Mouse (Mus musculus): ENCODE measurements around the gene Trappc4. TPM values are rescaled to one million over a fixed set of nuclear protein-coding genes. Genes with fewer than 3 reads are reported as not detected.
"Not testable (repeated sequence)": the region's sequence is repeated elsewhere in the genome, so short reads cannot be mapped to it uniquely, and the experiment has no call there.

The Trappc4 gene
- 147 and 161 TPM in 2 replicates for polyA plus RNA-seq (2016; fragmentation: Nextera tagmentation; extraction: Ambion mirVana)

DNA sequence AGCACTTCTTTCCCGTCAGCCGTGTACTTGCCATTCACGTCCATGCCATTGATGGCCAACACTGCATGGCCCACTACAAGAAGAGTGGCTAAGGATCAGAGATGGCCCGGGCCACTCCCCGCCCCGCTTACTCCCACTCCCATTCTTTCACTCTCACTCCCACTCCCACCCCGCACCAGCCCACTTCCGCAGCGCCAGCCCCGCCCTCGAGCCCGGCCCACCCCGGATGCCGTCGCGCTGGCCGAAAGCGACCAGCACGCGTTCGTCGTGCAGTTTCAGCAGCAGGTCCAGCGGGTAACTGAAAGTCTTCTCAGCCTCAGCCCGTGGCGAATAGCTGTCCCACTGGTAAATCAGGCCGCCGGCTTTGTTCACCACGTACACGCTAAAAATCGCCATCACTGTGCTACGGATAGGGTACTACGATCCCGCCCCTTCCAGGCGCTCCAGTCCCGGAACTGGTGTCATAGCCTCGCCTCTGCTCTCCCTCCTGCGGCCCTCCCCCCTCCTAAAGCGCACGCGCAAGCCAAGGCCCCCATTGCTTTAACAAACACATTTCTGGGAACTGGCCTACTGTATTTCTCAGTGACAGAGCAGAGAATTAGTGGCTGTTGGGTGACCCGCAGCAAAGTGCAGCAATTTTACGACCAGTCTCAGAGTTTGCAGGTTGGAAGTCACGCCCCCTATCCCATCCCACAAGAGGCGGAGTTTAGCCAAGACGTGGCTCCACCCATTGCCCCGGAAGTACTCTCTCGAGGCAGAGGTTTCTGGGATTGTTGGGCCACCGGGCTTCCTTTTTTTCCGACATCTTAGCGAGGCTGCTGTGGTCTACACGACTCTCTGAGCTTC lies at the start of gene Trappc4, which contains the start of gene Rps25:
Gene Trappc4, minus strand, starts transcription at position 695 of the 846 bp plus-strand sequence.
Gene Rps25, plus strand, starts transcription at position 234 of the 846 bp plus-strand sequence.
- Histone ChIP-seq H3K4me2 (peak within 1 kb of the TSS; percentile 80), H3K36me3 (peaks cover 71% of the 10 kb centered on the region), H3K9ac (replicated peaks) (peak within 1 kb of the TSS; percentile 86), H3K9me3 (no peaks in the 10 kb centered on the region), H3K27ac (peak within 1 kb of the TSS; percentile 95), H3K27me3 (no peaks in the 10 kb centered on the region), H3K4me1 (replicated peaks) (peaks cover 9% of the 10 kb centered on the region), H3K4me3 (replicated peaks) (peak within 1 kb of the TSS; percentile 84)
- peak; percentile 95 for ATAC-seq (ENCODE audit: insufficient number of reproducible peaks, insufficient read depth, low FRiP score, low TSS enrichment, low read depth)
- WGBS = under 1% methylated on average over 51 of the region's 51 CpGs

GRCm38 (mm10) chr9:44454891-44455220 lies 47.5 kb upstream of the Trappc4 start, which contains the start of gene Upk2:
TSS of gene Upk2 (minus strand) at chr9:44454976.
- peaks cover 17% of the 10 kb centered on the region; the same call in 1 of the 2 replicates for H3K4me1 ChIP-seq (replicated peaks)
- H3K4me2 ChIP-seq = peak within 1 kb of the TSS; percentile 22
- no peak within 1 kb of the TSS for H3K27ac ChIP-seq
- H3K9me3 ChIP-seq = no peaks in the 10 kb centered on the region
- WGBS = 22% methylated on average over 4 of the region's 4 CpGs
- no peaks in the 10 kb centered on the region for H3K36me3 ChIP-seq
- no peak within 1 kb of the TSS for H3K4me3 ChIP-seq (replicated peaks)
- H3K9ac ChIP-seq (replicated peaks) = no peak within 1 kb of the TSS
- peaks cover 47% of the 10 kb centered on the region for H3K27me3 ChIP-seq
- ATAC-seq (ENCODE audit: insufficient number of reproducible peaks, insufficient read depth, low FRiP score, low TSS enrichment, low read depth) = no peak

- no peak overlapping the region for H3K4me3 ChIP-seq (replicated peaks)
- no peak overlapping the region for H3K27ac ChIP-seq
- H3K4me2 ChIP-seq = peak overlapping the region; percentile 22
- no peaks in the 10 kb centered on the region for H3K9me3 ChIP-seq
- no peak overlapping the region for H3K9ac ChIP-seq (replicated peaks)
- peaks cover 17% of the 10 kb centered on the region; the same call in 1 of the 2 replicates for H3K4me1 ChIP-seq (replicated peaks)
- ATAC-seq (ENCODE audit: insufficient number of reproducible peaks, insufficient read depth, low FRiP score, low TSS enrichment, low read depth) = peak; percentile 86
- peaks cover 44% of the 10 kb centered on the region for H3K27me3 ChIP-seq
- 8% methylated on average over 14 of the region's 14 CpGs for WGBS
- H3K36me3 ChIP-seq = no peaks in the 10 kb centered on the region
Observed at GRCm38 (mm10) chr9:44454132-44454890, 46.9 kb upstream of the Trappc4 start.

DNA sequence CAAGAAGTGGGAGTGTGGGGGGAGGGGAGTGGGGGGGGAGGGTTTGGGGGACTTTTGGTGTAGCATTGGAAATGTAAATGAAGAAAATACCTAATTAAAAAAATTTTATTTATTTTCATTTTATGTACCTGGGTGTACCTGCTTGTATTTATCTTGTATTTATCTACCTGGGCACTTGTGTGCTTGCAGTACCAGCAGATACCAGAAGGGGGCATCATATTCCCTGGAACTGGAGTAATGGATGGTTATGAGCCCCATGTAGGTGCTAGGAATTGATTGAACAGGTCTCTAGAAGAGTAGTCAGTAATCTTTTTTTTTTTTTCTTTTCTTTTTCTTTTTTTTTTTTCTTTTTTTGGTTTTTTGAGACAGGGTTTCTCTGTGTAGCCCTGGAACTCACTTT lies 43.0 kb upstream of the Trappc4 start:
- Histone ChIP-seq H3K4me3 (replicated peaks) (no peak overlapping the region), H3K9ac (replicated peaks) (no peak overlapping the region), H3K27ac (no peak overlapping the region), H3K36me3 (no peaks in the 10 kb centered on the region), H3K4me2 (no peak overlapping the region), H3K9me3 (no peaks in the 10 kb centered on the region), H3K4me1 (replicated peaks) (peaks cover 9% of the 10 kb centered on the region; the same call in 1 of the 2 replicates), H3K27me3 (peaks cover 23% of the 10 kb centered on the region)
- no peak for ATAC-seq (ENCODE audit: insufficient number of reproducible peaks, insufficient read depth, low FRiP score, low TSS enrichment, low read depth)

DNA sequence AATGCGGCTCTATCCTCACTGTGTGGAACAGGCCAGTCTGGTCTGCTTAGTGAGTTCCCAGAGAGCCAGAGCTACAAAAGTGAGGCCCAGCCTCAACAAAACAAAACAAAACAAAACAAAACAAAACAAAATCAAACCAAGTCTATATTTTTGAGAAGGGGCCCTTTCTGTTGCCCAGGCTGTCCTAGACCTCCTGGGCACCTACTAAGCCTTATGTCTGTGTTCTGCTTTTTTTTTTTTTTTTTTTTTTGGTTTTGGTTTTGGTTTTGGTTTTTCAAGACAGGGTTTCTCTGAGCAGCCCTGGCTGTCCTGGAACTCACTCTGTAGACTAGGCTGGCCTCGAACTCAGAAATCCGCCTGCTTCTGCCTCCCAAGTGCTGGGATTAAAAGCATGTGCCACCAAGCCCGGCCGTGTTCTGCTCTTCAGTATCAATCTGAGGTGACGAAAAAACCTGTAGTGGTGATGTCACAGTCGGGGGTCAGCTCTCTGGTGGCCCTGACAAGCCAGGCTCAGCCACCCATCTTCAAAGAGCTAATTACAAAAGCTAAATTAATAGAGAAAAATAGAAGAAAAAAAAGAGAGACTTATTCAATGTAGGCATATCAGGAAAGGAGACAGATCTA lies 37.1 kb upstream of the Trappc4 start:
- H3K27me3 ChIP-seq; H3K27ac ChIP-seq; H3K4me3 ChIP-seq (replicated peaks); ATAC-seq (ENCODE audit: insufficient number of reproducible peaks, insufficient read depth, low FRiP score, low TSS enrichment, low read depth); H3K36me3 ChIP-seq; H3K9ac ChIP-seq (replicated peaks); H3K4me2 ChIP-seq; H3K9me3 ChIP-seq; H3K4me1 ChIP-seq (replicated peaks): not testable (repeated sequence)
- WGBS = 83% methylated on average over 7 of the region's 7 CpGs

DNA sequence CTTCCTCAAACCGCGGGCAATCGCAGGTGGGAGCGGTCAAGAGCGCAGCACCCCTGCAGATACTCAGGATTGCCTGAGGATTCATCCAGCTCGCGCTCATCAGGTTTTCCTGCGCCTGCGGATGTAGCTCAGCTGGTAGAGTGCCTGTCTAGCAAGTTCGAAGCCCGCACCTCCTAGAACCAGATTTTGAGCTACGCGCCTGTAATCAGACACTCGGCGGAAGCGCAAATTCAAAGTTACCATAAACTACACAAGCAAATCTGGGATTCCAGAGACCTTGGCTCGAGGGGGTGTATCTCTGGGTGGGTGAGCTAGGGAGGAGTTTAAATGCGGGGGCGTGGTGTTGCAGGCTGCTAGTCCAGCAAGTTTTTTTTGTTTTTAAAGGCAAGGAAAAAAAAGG lies 33.6 kb upstream of the Trappc4 start, which contains the start of gene Foxr1:
Gene Foxr1, minus strand, starts transcription at position 176 of the 400 bp plus-strand sequence.
- H3K27ac ChIP-seq = no peak within 1 kb of the TSS
- no peak within 1 kb of the TSS for H3K4me2 ChIP-seq
- H3K9ac ChIP-seq (replicated peaks) = no peak within 1 kb of the TSS
- no peaks in the 10 kb centered on the region; the same call in 1 of the 2 replicates for H3K27me3 ChIP-seq
- H3K9me3 ChIP-seq = no peaks in the 10 kb centered on the region
- no peak within 1 kb of the TSS for H3K4me3 ChIP-seq (replicated peaks)
- WGBS = 64% methylated on average over 19 of the region's 19 CpGs
- no peaks in the 10 kb centered on the region for H3K36me3 ChIP-seq
- no peak for ATAC-seq (ENCODE audit: insufficient number of reproducible peaks, insufficient read depth, low FRiP score, low TSS enrichment, low read depth)
- H3K4me1 ChIP-seq (replicated peaks) = no peaks in the 10 kb centered on the region

- Histone ChIP-seq H3K9ac (replicated peaks) (no peak overlapping the region), H3K36me3 (no peaks in the 10 kb centered on the region), H3K9me3 (no peaks in the 10 kb centered on the region), H3K27me3 (no peaks in the 10 kb centered on the region; the same call in 1 of the 2 replicates), H3K4me2 (no peak overlapping the region), H3K4me3 (replicated peaks) (no peak overlapping the region), H3K27ac (peak overlapping the region; percentile 13; the same call in 1 of the 2 replicates), H3K4me1 (replicated peaks) (peaks cover 13% of the 10 kb centered on the region)
- ATAC-seq (ENCODE audit: insufficient number of reproducible peaks, insufficient read depth, low FRiP score, low TSS enrichment, low read depth) = no peak
- WGBS = 72% methylated on average over 6 of the region's 6 CpGs
Observed at GRCm38 (mm10) chr9:44435747-44436146, 28.3 kb upstream of the Trappc4 start.

GRCm38 (mm10) chr9:44432577-44433185 lies 25.3 kb upstream of the Trappc4 start:
- 48% methylated on average over 5 of the region's 5 CpGs for WGBS

DNA sequence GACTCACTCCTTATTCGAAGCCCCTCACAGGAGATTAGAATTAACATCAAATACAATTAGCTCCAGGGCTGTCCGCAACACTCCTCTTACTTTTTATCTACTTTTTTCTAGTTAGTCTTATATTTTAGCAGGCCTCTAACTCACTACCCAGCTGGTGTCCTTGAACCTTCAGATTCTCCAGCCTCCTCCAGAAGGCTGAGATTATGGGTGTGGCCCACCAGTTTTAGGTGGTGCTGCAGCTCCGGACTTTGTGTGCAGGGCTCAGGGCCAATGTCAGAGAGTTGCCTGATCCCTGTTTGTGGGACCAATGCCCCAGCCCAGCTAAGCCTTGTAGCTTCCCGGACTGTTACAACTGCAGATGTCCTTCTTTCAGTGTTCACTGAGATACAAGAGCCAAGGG lies 16.2 kb upstream of the Trappc4 start:
- Histone ChIP-seq H3K27ac (no peak overlapping the region), H3K9me3 (peaks cover 4% of the 10 kb centered on the region; the same call in 1 of the 2 replicates), H3K9ac (replicated peaks) (no peak overlapping the region), H3K4me1 (replicated peaks) (no peaks in the 10 kb centered on the region), H3K4me3 (replicated peaks) (no peak overlapping the region), H3K36me3 (no peaks in the 10 kb centered on the region), H3K4me2 (no peak overlapping the region), H3K27me3 (no peaks in the 10 kb centered on the region)
- ATAC-seq (ENCODE audit: insufficient number of reproducible peaks, insufficient read depth, low FRiP score, low TSS enrichment, low read depth) = no peak
- WGBS = 84% methylated on average over 4 of the region's 4 CpGs

More at GRCm38 (mm10) chr9:44432577-44433185, 25.3 kb upstream of the Trappc4 start:
- Histone ChIP-seq H3K36me3 (no peaks in the 10 kb centered on the region), H3K9me3 (no peaks in the 10 kb centered on the region), H3K27ac (no peak overlapping the region), H3K27me3 (no peaks in the 10 kb centered on the region), H3K4me3 (replicated peaks) (no peak overlapping the region), H3K9ac (replicated peaks) (no peak overlapping the region), H3K4me2 (no peak overlapping the region), H3K4me1 (replicated peaks) (peaks cover 13% of the 10 kb centered on the region)
- ATAC-seq (ENCODE audit: insufficient number of reproducible peaks, insufficient read depth, low FRiP score, low TSS enrichment, low read depth) = no peak

DNA sequence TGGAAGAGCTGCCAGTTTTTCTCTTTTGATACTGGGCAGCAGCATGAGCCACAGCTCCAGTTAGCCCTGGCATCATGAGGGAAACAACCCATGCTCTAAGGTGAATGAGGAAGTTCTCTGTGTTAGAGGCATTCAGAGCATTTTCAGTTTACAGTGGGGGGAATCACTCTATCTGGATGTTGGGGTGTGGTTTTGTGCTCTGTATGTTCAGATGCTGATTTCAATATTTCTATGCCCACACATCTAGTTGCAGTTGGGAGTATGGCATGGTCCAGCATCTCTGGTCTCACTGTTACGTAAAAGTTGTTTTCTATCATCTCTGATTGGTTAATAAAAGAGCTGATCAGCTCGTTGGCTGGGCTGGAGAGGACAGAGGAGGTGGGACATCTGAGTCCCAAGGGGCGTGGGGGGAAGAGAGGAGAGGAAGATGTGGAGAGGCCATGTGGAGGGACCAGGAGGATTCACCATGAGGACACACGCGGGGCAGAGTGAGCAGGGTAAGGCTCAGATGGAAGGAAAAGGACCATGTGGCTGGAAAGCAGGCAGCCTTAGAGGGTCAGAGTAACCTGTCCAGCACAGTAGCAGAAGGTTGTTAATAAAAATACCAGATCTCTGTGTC lies 13.0 kb upstream of the Trappc4 start:
- ATAC-seq (ENCODE audit: insufficient number of reproducible peaks, insufficient read depth, low FRiP score, low TSS enrichment, low read depth) = no peak
- Histone ChIP-seq H3K27ac (no peak overlapping the region), H3K9me3 (peaks cover 4% of the 10 kb centered on the region; the same call in 1 of the 2 replicates), H3K4me3 (replicated peaks) (no peak overlapping the region), H3K9ac (replicated peaks) (no peak overlapping the region), H3K4me2 (no peak overlapping the region), H3K27me3 (no peaks in the 10 kb centered on the region), H3K36me3 (peaks cover 9% of the 10 kb centered on the region), H3K4me1 (replicated peaks) (peaks cover 6% of the 10 kb centered on the region)
- 78% methylated on average over 5 of the region's 5 CpGs for WGBS

Measured in limb, embryonic 12.5 days (tissue).